Mouse (Mus musculus): ENCODE measurements around the gene Hdac1. TPM values are rescaled to one million over a fixed set of nuclear protein-coding genes. Genes with fewer than 3 reads are reported as not detected.

The Hdac1 gene
- 140 and 146 TPM in 2 replicates for polyA plus RNA-seq (2016; fragmentation: Nextera tagmentation; extraction: Ambion mirVana)

- peak; percentile 100 for ATAC-seq (ENCODE audit: insufficient number of reproducible peaks, low FRiP score)
- peaks cover 21% of the 10 kb centered on the region for H3K36me3 ChIP-seq
- peak within 1 kb of the TSS; percentile 95 for H3K9ac ChIP-seq
- H3K9me3 ChIP-seq (replicated peaks) = no peaks in the 10 kb centered on the region
- peak within 1 kb of the TSS; percentile 90 for H3K4me2 ChIP-seq
- WGBS = 1% methylated on average over 33 of the region's 46 CpGs
- H3K4me1 ChIP-seq (replicated peaks) = peaks cover 20% of the 10 kb centered on the region
- H3K27me3 ChIP-seq (replicated peaks) = no peaks in the 10 kb centered on the region
- peak within 1 kb of the TSS; percentile 94 for H3K4me3 ChIP-seq
- H3K27ac ChIP-seq (ENCODE audit: poor library complexity, severe bottlenecking) = peak within 1 kb of the TSS; percentile 76
Observed at GRCm38 (mm10) chr4:129542592-129543141, at the start of gene Hdac1. TSS of gene Hdac1 (minus strand) at chr4:129542713.

GRCm38 (mm10) chr4:129588865-129589264 is 46.4 kb upstream of the Hdac1 start:
- WGBS = 59% methylated on average over 4 of the region's 4 CpGs
- no peak for ATAC-seq (ENCODE audit: insufficient number of reproducible peaks, low FRiP score)

GRCm38 (mm10) chr4:129586943-129587342 is 44.4 kb upstream of the Hdac1 start:
- H3K27me3 ChIP-seq (replicated peaks) = no peaks in the 10 kb centered on the region
- H3K4me3 ChIP-seq = no peak overlapping the region
- WGBS = 55% methylated on average over 1 of the region's 1 CpGs
- H3K4me1 ChIP-seq (replicated peaks) = peaks cover 5% of the 10 kb centered on the region
- no peak overlapping the region for H3K4me2 ChIP-seq
- peaks cover 19% of the 10 kb centered on the region for H3K36me3 ChIP-seq
- no peak overlapping the region for H3K9ac ChIP-seq
- ATAC-seq (ENCODE audit: insufficient number of reproducible peaks, low FRiP score) = no peak
- no peaks in the 10 kb centered on the region for H3K9me3 ChIP-seq (replicated peaks)
- H3K27ac ChIP-seq (ENCODE audit: poor library complexity, severe bottlenecking) = no peak overlapping the region

More at GRCm38 (mm10) chr4:129588865-129589264, 46.4 kb upstream of the Hdac1 start:
- Histone ChIP-seq H3K27ac (ENCODE audit: poor library complexity, severe bottlenecking) (no peak overlapping the region), H3K4me2 (no peak overlapping the region), H3K9ac (no peak overlapping the region), H3K4me1 (replicated peaks) (peaks cover 5% of the 10 kb centered on the region), H3K4me3 (no peak overlapping the region), H3K27me3 (replicated peaks) (no peaks in the 10 kb centered on the region), H3K36me3 (peaks cover 39% of the 10 kb centered on the region), H3K9me3 (replicated peaks) (no peaks in the 10 kb centered on the region)

- 76% methylated on average over 9 of the region's 9 CpGs for WGBS
- Histone ChIP-seq H3K4me3 (peak overlapping the region; percentile 51; the same call in 1 of the 2 replicates), H3K27me3 (replicated peaks) (no peaks in the 10 kb centered on the region), H3K4me2 (peak overlapping the region; percentile 68), H3K9ac (peak overlapping the region; percentile 63; the same call in 1 of the 2 replicates), H3K36me3 (peaks cover 8% of the 10 kb centered on the region), H3K27ac (ENCODE audit: poor library complexity, severe bottlenecking) (no peak overlapping the region), H3K9me3 (replicated peaks) (no peaks in the 10 kb centered on the region), H3K4me1 (replicated peaks) (peaks cover 5% of the 10 kb centered on the region)
- ATAC-seq (ENCODE audit: insufficient number of reproducible peaks, low FRiP score) = 0 out of 2 replicates have a peak, but pooled peaks have one; percentile 16
Observed at GRCm38 (mm10) chr4:129585773-129586172, 43.3 kb upstream of the Hdac1 start.

- Histone ChIP-seq H3K4me1 (replicated peaks) (peaks cover 8% of the 10 kb centered on the region), H3K4me2 (peak overlapping the region; percentile 68), H3K27ac (ENCODE audit: poor library complexity, severe bottlenecking) (peak overlapping the region; percentile 26; the same call in 1 of the 2 replicates), H3K36me3 (peaks cover under 1% of the 10 kb centered on the region; the same call in 1 of the 2 replicates), H3K27me3 (replicated peaks) (no peaks in the 10 kb centered on the region), H3K9me3 (replicated peaks) (no peaks in the 10 kb centered on the region), H3K9ac (peak overlapping the region; percentile 63), H3K4me3 (peak overlapping the region; percentile 51)
- WGBS = 1% methylated on average over 36 of the region's 36 CpGs
- ATAC-seq (ENCODE audit: insufficient number of reproducible peaks, low FRiP score) = peak; percentile 82
Observed at GRCm38 (mm10) chr4:129584884-129585608, 42.5 kb upstream of the Hdac1 start.

GRCm38 (mm10) chr4:129584370-129584769 is 41.9 kb upstream of the Hdac1 start:
- Histone ChIP-seq H3K4me3 (peak overlapping the region; percentile 51; the same call in 1 of the 2 replicates), H3K27me3 (replicated peaks) (no peaks in the 10 kb centered on the region), H3K36me3 (no peaks in the 10 kb centered on the region), H3K4me2 (peak overlapping the region; percentile 68), H3K9me3 (replicated peaks) (no peaks in the 10 kb centered on the region), H3K9ac (peak overlapping the region; percentile 63; the same call in 1 of the 2 replicates), H3K4me1 (replicated peaks) (peaks cover 10% of the 10 kb centered on the region), H3K27ac (ENCODE audit: poor library complexity, severe bottlenecking) (no peak overlapping the region)
- 61% methylated on average over 1 of the region's 1 CpGs for WGBS
- ATAC-seq (ENCODE audit: insufficient number of reproducible peaks, low FRiP score) = no peak

- Histone ChIP-seq H3K4me2 (no peak overlapping the region), H3K27me3 (replicated peaks) (no peaks in the 10 kb centered on the region), H3K4me1 (replicated peaks) (peaks cover 10% of the 10 kb centered on the region), H3K9me3 (replicated peaks) (no peaks in the 10 kb centered on the region), H3K36me3 (no peaks in the 10 kb centered on the region), H3K27ac (ENCODE audit: poor library complexity, severe bottlenecking) (no peak overlapping the region), H3K9ac (no peak overlapping the region), H3K4me3 (no peak overlapping the region)
- ATAC-seq (ENCODE audit: insufficient number of reproducible peaks, low FRiP score) = no peak
- 76% methylated on average over 1 of the region's 1 CpGs for WGBS
Observed at GRCm38 (mm10) chr4:129582251-129582650, 39.7 kb upstream of the Hdac1 start.

- H3K4me3 ChIP-seq = no peak overlapping the region
- ATAC-seq (ENCODE audit: insufficient number of reproducible peaks, low FRiP score) = no peak
- no peak overlapping the region for H3K9ac ChIP-seq
- H3K27me3 ChIP-seq (replicated peaks) = no peaks in the 10 kb centered on the region
- no peaks in the 10 kb centered on the region for H3K9me3 ChIP-seq (replicated peaks)
- peak overlapping the region; percentile 37; the same call in 1 of the 2 replicates for H3K27ac ChIP-seq (ENCODE audit: poor library complexity, severe bottlenecking)
- no peaks in the 10 kb centered on the region for H3K36me3 ChIP-seq
- WGBS = 59% methylated on average over 7 of the region's 7 CpGs
- peaks cover 12% of the 10 kb centered on the region for H3K4me1 ChIP-seq (replicated peaks)
- no peak overlapping the region for H3K4me2 ChIP-seq
Observed at GRCm38 (mm10) chr4:129580347-129580746, 37.8 kb upstream of the Hdac1 start.

GRCm38 (mm10) chr4:129578466-129578865 is 36.0 kb upstream of the Hdac1 start, which contains the start of gene Fam167b:
TSS of gene Fam167b (minus strand) at chr4:129578549.
- Histone ChIP-seq H3K4me3 (0 out of 2 replicates have a peak within 1 kb of the TSS, but pooled peaks have one; percentile 9), H3K9me3 (replicated peaks) (no peaks in the 10 kb centered on the region), H3K9ac (no peak within 1 kb of the TSS), H3K4me2 (peak within 1 kb of the TSS; percentile 30), H3K27ac (ENCODE audit: poor library complexity, severe bottlenecking) (peak within 1 kb of the TSS; percentile 56), H3K27me3 (replicated peaks) (no peaks in the 10 kb centered on the region), H3K4me1 (replicated peaks) (peaks cover 12% of the 10 kb centered on the region), H3K36me3 (no peaks in the 10 kb centered on the region)
- 57% methylated on average over 5 of the region's 5 CpGs for WGBS
- ATAC-seq (ENCODE audit: insufficient number of reproducible peaks, low FRiP score) = no peak

- Histone ChIP-seq H3K27ac (ENCODE audit: poor library complexity, severe bottlenecking) (no peak overlapping the region), H3K9me3 (replicated peaks) (no peaks in the 10 kb centered on the region), H3K4me3 (no peak overlapping the region), H3K4me2 (peak overlapping the region; percentile 7; the same call in 1 of the 2 replicates), H3K27me3 (replicated peaks) (no peaks in the 10 kb centered on the region; the same call in 1 of the 2 replicates), H3K36me3 (no peaks in the 10 kb centered on the region), H3K9ac (no peak overlapping the region), H3K4me1 (replicated peaks) (peaks cover 16% of the 10 kb centered on the region)
- 73% methylated on average over 7 of the region's 7 CpGs for WGBS
- ATAC-seq (ENCODE audit: insufficient number of reproducible peaks, low FRiP score) = no peak
Observed at GRCm38 (mm10) chr4:129577688-129578087, 35.2 kb upstream of the Hdac1 start.

- Histone ChIP-seq H3K9ac (no peak overlapping the region), H3K36me3 (no peaks in the 10 kb centered on the region), H3K4me1 (replicated peaks) (peaks cover 16% of the 10 kb centered on the region), H3K4me3 (peak overlapping the region; percentile 9; the same call in 1 of the 2 replicates), H3K27me3 (replicated peaks) (no peaks in the 10 kb centered on the region; the same call in 1 of the 2 replicates), H3K9me3 (replicated peaks) (no peaks in the 10 kb centered on the region), H3K27ac (ENCODE audit: poor library complexity, severe bottlenecking) (no peak overlapping the region), H3K4me2 (peak overlapping the region; percentile 30)
- no peak for ATAC-seq (ENCODE audit: insufficient number of reproducible peaks, low FRiP score)
- 32% methylated on average over 21 of the region's 21 CpGs for WGBS
Observed at GRCm38 (mm10) chr4:129576863-129577491, 34.5 kb upstream of the Hdac1 start.
